Mouse (Mus musculus) lung, postnatal 0 days (tissue): Measurements from ENCODE around the gene Fryl.

Experiments
- CTCF ChIP-seq: IDR thresholded peaks from 2 replicates; pipeline ENCODE4 v1.5.1; 2016; ENCODE audit warnings: antibody characterized with exemption, mild to moderate bottlenecking
- EP300 ChIP-seq: IDR thresholded peaks from 2 replicates; pipeline ENCODE4 v1.6.1; 2016; ENCODE audit warnings: antibody characterized with exemption, mild to moderate bottlenecking, control low read depth

- no peak for TF ChIP-seq EP300
- TF ChIP-seq CTCF: no peak
These were observed 10.0 kb downstream of the Fryl start for GRCm38 (mm10) chr5:73246414-73246813.
